Mouse (Mus musculus) pancreas, adult 10 weeks (tissue): Measurements from ENCODE around the gene Stxbp2. TPM values are rescaled to one million over a fixed set of nuclear protein-coding genes. Genes with fewer than 3 reads are reported as not detected.

Source experiments
- polyA plus RNA-seq: library from polyadenylated mRNA; stranded (reverse); fragments of 350-450 nt; fragmentation: Illumina TruSeq; extraction: RNeasy Lipid Tissue Mini Kit (QIAGEN cat#74804); gene quantifications from one replicate; pipeline ENCODE4 v1.2.3, GENCODE M21; 2015; ENCODE audit warnings: low read depth, low replicate concordance; ENCODE audit not compliant: insufficient read depth

Gene Stxbp2
- 86.7 TPM for polyA plus RNA-seq

GRCm38 (mm10) chr8:3630647-3631477 is at the start of gene Stxbp2:
Stxbp2 (plus strand) TSS chr8:3630955.

GRCm38 (mm10) chr8:3586993-3587390 is 43.8 kb upstream of the Stxbp2 start, which contains the start of gene Camsap3:
Camsap3 (plus strand) TSS chr8:3587293.

GRCm38 (mm10) chr8:3621199-3621970 is 9.4 kb upstream of the Stxbp2 start, which contains the start of the genes Xab2 and Pet100:
Xab2 (minus strand) TSS chr8:3621316.
Pet100 (plus strand) TSS chr8:3621548.

GRCm38 (mm10) chr8:3625445-3625844 is 5.3 kb upstream of the Stxbp2 start, which contains the start of gene Pcp2:
Pcp2 (minus strand) TSS chr8:3625545.

GRCm38 (mm10) chr8:3655526-3655925 is 24.8 kb downstream of the Stxbp2 start, which contains the start of gene Retn:
Retn (plus strand) TSS chr8:3655770.

GRCm38 (mm10) chr8:3665507-3665906 is 34.8 kb downstream of the Stxbp2 start, which contains the start of gene Mcemp1:
Mcemp1 (plus strand) TSS chr8:3665754.

GRCm38 (mm10) chr8:3671980-3672491 is 41.3 kb downstream of the Stxbp2 start, which contains the start of gene Fcor:
Fcor (minus strand) TSS chr8:3672362.

GRCm38 (mm10) chr8:3676131-3676992 is 45.6 kb downstream of the Stxbp2 start, which contains the start of gene Trappc5:
Trappc5 (plus strand) TSS chr8:3676299.

Other genes starting within 250 kb of the Stxbp2 start
- 7.0 TPM for gene Arhgef18, start 237.9 kb upstream of the Stxbp2 start, polyA plus RNA-seq
- 7.6 TPM for gene Pex11g, start 163.3 kb upstream of the Stxbp2 start, polyA plus RNA-seq
- gene Tex45, start 160.1 kb upstream of the Stxbp2 start, polyA plus RNA-seq: not detected
- gene Zfp358, start 137.8 kb upstream of the Stxbp2 start, polyA plus RNA-seq: 4.5 TPM
- gene Mcoln1, start 130.5 kb upstream of the Stxbp2 start, polyA plus RNA-seq: 19.2 TPM
- 17.7 TPM for gene Pnpla6, start 115.6 kb upstream of the Stxbp2 start, polyA plus RNA-seq
- gene C330021F23Rik, start 63.0 kb upstream of the Stxbp2 start, polyA plus RNA-seq: not detected
- gene Camsap3, start 43.7 kb upstream of the Stxbp2 start, polyA plus RNA-seq: 25.9 TPM
- 8.2 TPM for gene Xab2, start 9.6 kb upstream of the Stxbp2 start, polyA plus RNA-seq
- 18.4 TPM for gene Pet100, start 9.4 kb upstream of the Stxbp2 start, polyA plus RNA-seq
- not detected for gene Pcp2, start 5.4 kb upstream of the Stxbp2 start, polyA plus RNA-seq
- 15.3 TPM for gene Retn, start 24.8 kb downstream of the Stxbp2 start, polyA plus RNA-seq
- not detected for gene Mcemp1, start 34.8 kb downstream of the Stxbp2 start, polyA plus RNA-seq
- 4.2 TPM for gene Fcor, start 41.4 kb downstream of the Stxbp2 start, polyA plus RNA-seq
- gene Trappc5, start 45.3 kb downstream of the Stxbp2 start, polyA plus RNA-seq: 4.5 TPM
- gene Fcer2a, start 63.2 kb downstream of the Stxbp2 start, polyA plus RNA-seq: not detected
- gene Clec4g, start 89.7 kb downstream of the Stxbp2 start, polyA plus RNA-seq: not detected
- 1.0 TPM for gene Cd209a, start 118.0 kb downstream of the Stxbp2 start, polyA plus RNA-seq
- gene Cd209e, start 223.4 kb downstream of the Stxbp2 start, polyA plus RNA-seq: not detected
- gene Cd209d, start 247.6 kb downstream of the Stxbp2 start, polyA plus RNA-seq: not detected